Mouse (Mus musculus) forebrain, embryonic 15.5 days (tissue): ENCODE results near the gene Slit3. TPM values are rescaled to one million over a fixed set of nuclear protein-coding genes. Genes with fewer than 3 reads are reported as not detected.

Experiments used
- ATAC-seq: fragments of 200-750 bp; cut with Nextera tagmentation; replicated peaks from 2 replicates; pipeline ENCODE4 v1.8.0; 2017; ENCODE audit warnings: mild to moderate bottlenecking, moderate TSS enrichment, moderate library complexity
- H3K27ac ChIP-seq: fragments of 300-500 bp; sonication (generic); replicated peaks from 2 replicates; pipeline ENCODE4 v1.5.1; 2015; ENCODE audit warnings: mild to moderate bottlenecking, inconsistent platforms
- H3K27me3 ChIP-seq: fragments of 300-500 bp; sonication (generic); 2 replicates; pipeline ENCODE4 v1.6.1; 2015; ENCODE audit warnings: inconsistent platforms
- H3K36me3 ChIP-seq: fragments of 300-500 bp; sonication (generic); 2 replicates; pipeline ENCODE4 v1.6.1; 2015; ENCODE audit warnings: mild to moderate bottlenecking, inconsistent platforms
- H3K4me1 ChIP-seq: fragments of 300-500 bp; sonication (generic); 2 replicates; pipeline ENCODE4 v1.6.1; 2015; ENCODE audit warnings: inconsistent platforms
- H3K4me2 ChIP-seq: fragments of 300-500 bp; sonication (generic); replicated peaks from 2 replicates; pipeline ENCODE4 v1.6.1; 2015; ENCODE audit warnings: mild to moderate bottlenecking, inconsistent platforms
- H3K4me3 ChIP-seq: fragments of 300-500 bp; sonication (generic); 2 replicates; pipeline ENCODE4 v1.5.1; 2015; ENCODE audit warnings: mild to moderate bottlenecking, inconsistent platforms
- H3K9ac ChIP-seq: fragments of 300-500 bp; sonication (generic); replicated peaks from 2 replicates; pipeline ENCODE4 v1.6.1; 2015; ENCODE audit warnings: mild to moderate bottlenecking, inconsistent platforms
- H3K9me3 ChIP-seq: fragments of 300-500 bp; sonication (generic); 2 replicates; pipeline ENCODE4 v1.6.1; 2016; ENCODE audit warnings: inconsistent platforms
- WGBS: fragments of 180-500 bp; shearing (Covaris S2); methylation state at CpG from one replicate; pipeline ENCODE4 v1.1.7; 2015; ENCODE audit warnings: mixed read lengths; 5-methylcytosine and 5-hydroxymethylcytosine counted together
- polyA plus RNA-seq: library from polyadenylated mRNA; unstranded; fragments of >200 nt; fragmentation: Nextera tagmentation; extraction: Ambion mirVana; gene quantifications from 2 replicates; pipeline ENCODE4 v1.2.1, GENCODE M21; 2015

Gene Slit3
- polyA plus RNA-seq, 1 experiment from 2014 or later = 6.4 TPM

GRCm38 (mm10) chr11:35470853-35471252 is 349.8 kb downstream of the Slit3 start:
- peaks cover 20% of the 10 kb centered on the region for H3K27me3 ChIP-seq
- H3K4me1 ChIP-seq = no peaks in the 10 kb centered on the region
- no peaks in the 10 kb centered on the region for H3K36me3 ChIP-seq
- no peaks in the 10 kb centered on the region for H3K9me3 ChIP-seq
- no peak overlapping the region for H3K9ac ChIP-seq
- H3K27ac ChIP-seq = no peak overlapping the region
- no peak overlapping the region for H3K4me2 ChIP-seq
- no peak overlapping the region for H3K4me3 ChIP-seq
- WGBS = 41% methylated on average over 5 of the region's 5 CpGs
- ATAC-seq = no peak

GRCm38 (mm10) chr11:35472842-35473616 is 352.0 kb downstream of the Slit3 start:
- Histone ChIP-seq H3K27me3 (peaks cover 24% of the 10 kb centered on the region), H3K4me1 (no peaks in the 10 kb centered on the region), H3K27ac (no peak overlapping the region), H3K4me2 (no peak overlapping the region), H3K9me3 (no peaks in the 10 kb centered on the region), H3K9ac (no peak overlapping the region), H3K36me3 (no peaks in the 10 kb centered on the region), H3K4me3 (no peak overlapping the region)
- no peak for ATAC-seq
- WGBS = 74% methylated on average over 11 of the region's 11 CpGs

GRCm38 (mm10) chr11:35473617-35473996 is 352.6 kb downstream of the Slit3 start:
- no peak for ATAC-seq
- WGBS = 91% methylated on average over 5 of the region's 5 CpGs
- H3K4me1 ChIP-seq = no peaks in the 10 kb centered on the region
- H3K27ac ChIP-seq = no peak overlapping the region
- H3K36me3 ChIP-seq = no peaks in the 10 kb centered on the region
- no peak overlapping the region for H3K4me3 ChIP-seq
- H3K9me3 ChIP-seq = no peaks in the 10 kb centered on the region
- H3K9ac ChIP-seq = no peak overlapping the region
- H3K4me2 ChIP-seq = no peak overlapping the region
- peaks cover 24% of the 10 kb centered on the region for H3K27me3 ChIP-seq

- H3K27me3 ChIP-seq = 0 out of 2 replicates have a peak, but pooled peaks cover 6% of the 10 kb centered on the region
- no peak overlapping the region for H3K4me3 ChIP-seq
- WGBS = 40% methylated on average over 8 of the region's 8 CpGs
- H3K4me2 ChIP-seq = no peak overlapping the region
- H3K27ac ChIP-seq = no peak overlapping the region
- ATAC-seq = no peak
- no peak overlapping the region for H3K9ac ChIP-seq
- no peaks in the 10 kb centered on the region for H3K9me3 ChIP-seq
- H3K36me3 ChIP-seq = no peaks in the 10 kb centered on the region
- H3K4me1 ChIP-seq = no peaks in the 10 kb centered on the region
These were observed 359.1 kb downstream of the Slit3 start for GRCm38 (mm10) chr11:35480146-35480545.

- WGBS = 93% methylated on average over 9 of the region's 9 CpGs
These were observed 360.8 kb downstream of the Slit3 start for GRCm38 (mm10) chr11:35481611-35482363.

GRCm38 (mm10) chr11:35487966-35488365 is 366.9 kb downstream of the Slit3 start:
- Histone ChIP-seq H3K4me1 (peaks cover 7% of the 10 kb centered on the region; the same call in 1 of the 2 replicates), H3K9ac (no peak overlapping the region), H3K36me3 (no peaks in the 10 kb centered on the region), H3K4me2 (no peak overlapping the region), H3K27me3 (peaks cover 18% of the 10 kb centered on the region; the same call in 1 of the 2 replicates), H3K4me3 (no peak overlapping the region), H3K9me3 (no peaks in the 10 kb centered on the region), H3K27ac (no peak overlapping the region)
- no peak for ATAC-seq
- 75% methylated on average over 5 of the region's 5 CpGs for WGBS

More at GRCm38 (mm10) chr11:35481611-35482363, 360.8 kb downstream of the Slit3 start:
- no peak overlapping the region for H3K4me3 ChIP-seq
- no peak for ATAC-seq
- no peak overlapping the region for H3K4me2 ChIP-seq
- peaks cover 4% of the 10 kb centered on the region; the same call in 1 of the 2 replicates for H3K4me1 ChIP-seq
- H3K36me3 ChIP-seq = no peaks in the 10 kb centered on the region
- no peak overlapping the region for H3K9ac ChIP-seq
- H3K27ac ChIP-seq = no peak overlapping the region
- 0 out of 2 replicates have a peak, but pooled peaks cover 11% of the 10 kb centered on the region for H3K27me3 ChIP-seq
- no peaks in the 10 kb centered on the region for H3K9me3 ChIP-seq

- H3K9me3 ChIP-seq = no peaks in the 10 kb centered on the region
- peaks cover 17% of the 10 kb centered on the region; the same call in 1 of the 2 replicates for H3K27me3 ChIP-seq
- H3K27ac ChIP-seq = no peak overlapping the region
- peaks cover 7% of the 10 kb centered on the region for H3K4me1 ChIP-seq
- no peak overlapping the region for H3K4me2 ChIP-seq
- no peaks in the 10 kb centered on the region for H3K36me3 ChIP-seq
- no peak for ATAC-seq
- 39% methylated on average over 5 of the region's 5 CpGs for WGBS
- no peak overlapping the region for H3K4me3 ChIP-seq
- no peak overlapping the region for H3K9ac ChIP-seq
These were observed 370.7 kb downstream of the Slit3 start for GRCm38 (mm10) chr11:35491701-35492100.

- Histone ChIP-seq H3K9ac (no peak overlapping the region), H3K27me3 (peaks cover 16% of the 10 kb centered on the region; the same call in 1 of the 2 replicates), H3K4me1 (peaks cover 7% of the 10 kb centered on the region), H3K4me2 (no peak overlapping the region), H3K4me3 (no peak overlapping the region), H3K9me3 (no peaks in the 10 kb centered on the region), H3K27ac (no peak overlapping the region), H3K36me3 (no peaks in the 10 kb centered on the region)
- no peak for ATAC-seq
- WGBS = 33% methylated on average over 10 of the region's 10 CpGs
These were observed 375.9 kb downstream of the Slit3 start for GRCm38 (mm10) chr11:35496874-35497273.

- H3K9me3 ChIP-seq = no peaks in the 10 kb centered on the region
- ATAC-seq = no peak
- H3K36me3 ChIP-seq = no peaks in the 10 kb centered on the region
- WGBS = 19% methylated on average over 8 of the region's 8 CpGs
- H3K27ac ChIP-seq = no peak overlapping the region
- H3K4me3 ChIP-seq = no peak overlapping the region
- H3K27me3 ChIP-seq = peaks cover 24% of the 10 kb centered on the region; the same call in 1 of the 2 replicates
- H3K4me1 ChIP-seq = peaks cover 7% of the 10 kb centered on the region
- H3K4me2 ChIP-seq = no peak overlapping the region
- H3K9ac ChIP-seq = no peak overlapping the region
These were observed 376.9 kb downstream of the Slit3 start for GRCm38 (mm10) chr11:35497961-35498360.

- Histone ChIP-seq H3K9ac (no peak overlapping the region), H3K27ac (no peak overlapping the region)
- 13% methylated on average over 3 of the region's 3 CpGs for WGBS
These were observed 381.1 kb downstream of the Slit3 start for GRCm38 (mm10) chr11:35502128-35502527.

GRCm38 (mm10) chr11:35504051-35504450 is 383.0 kb downstream of the Slit3 start:
- no peak overlapping the region for H3K27ac ChIP-seq
- H3K36me3 ChIP-seq = no peaks in the 10 kb centered on the region
- peaks cover 25% of the 10 kb centered on the region; the same call in 1 of the 2 replicates for H3K27me3 ChIP-seq
- no peaks in the 10 kb centered on the region for H3K9me3 ChIP-seq
- H3K4me2 ChIP-seq = no peak overlapping the region
- no peak for ATAC-seq
- H3K4me3 ChIP-seq = no peak overlapping the region
- peaks cover 7% of the 10 kb centered on the region for H3K4me1 ChIP-seq
- WGBS = 17% methylated on average over 5 of the region's 5 CpGs
- no peak overlapping the region for H3K9ac ChIP-seq

More at GRCm38 (mm10) chr11:35502128-35502527, 381.1 kb downstream of the Slit3 start:
- Histone ChIP-seq H3K4me1 (peaks cover 2% of the 10 kb centered on the region; the same call in 1 of the 2 replicates), H3K4me3 (no peak overlapping the region), H3K4me2 (no peak overlapping the region), H3K27me3 (peaks cover 29% of the 10 kb centered on the region; the same call in 1 of the 2 replicates), H3K9me3 (no peaks in the 10 kb centered on the region), H3K36me3 (no peaks in the 10 kb centered on the region)
- ATAC-seq = no peak

- 45% methylated on average over 8 of the region's 8 CpGs for WGBS
These were observed 383.9 kb downstream of the Slit3 start for GRCm38 (mm10) chr11:35504916-35505315.

More at GRCm38 (mm10) chr11:35504916-35505315, 383.9 kb downstream of the Slit3 start:
- no peak overlapping the region for H3K4me3 ChIP-seq
- H3K4me2 ChIP-seq = no peak overlapping the region
- H3K9ac ChIP-seq = no peak overlapping the region
- peaks cover 7% of the 10 kb centered on the region for H3K4me1 ChIP-seq
- ATAC-seq = no peak
- H3K36me3 ChIP-seq = no peaks in the 10 kb centered on the region
- no peak overlapping the region for H3K27ac ChIP-seq
- H3K9me3 ChIP-seq = no peaks in the 10 kb centered on the region
- H3K27me3 ChIP-seq = peaks cover 25% of the 10 kb centered on the region; the same call in 1 of the 2 replicates
